Mouse (Mus musculus): ENCODE results near the gene Nxpe3. TPM values are rescaled to one million over a fixed set of nuclear protein-coding genes. Genes with fewer than 3 reads are reported as not detected.

The Nxpe3 gene
- total and polyA plus RNA-seq, 3 experiments = 0.43 to 0.51 (median 0.44) TPM

DNA sequence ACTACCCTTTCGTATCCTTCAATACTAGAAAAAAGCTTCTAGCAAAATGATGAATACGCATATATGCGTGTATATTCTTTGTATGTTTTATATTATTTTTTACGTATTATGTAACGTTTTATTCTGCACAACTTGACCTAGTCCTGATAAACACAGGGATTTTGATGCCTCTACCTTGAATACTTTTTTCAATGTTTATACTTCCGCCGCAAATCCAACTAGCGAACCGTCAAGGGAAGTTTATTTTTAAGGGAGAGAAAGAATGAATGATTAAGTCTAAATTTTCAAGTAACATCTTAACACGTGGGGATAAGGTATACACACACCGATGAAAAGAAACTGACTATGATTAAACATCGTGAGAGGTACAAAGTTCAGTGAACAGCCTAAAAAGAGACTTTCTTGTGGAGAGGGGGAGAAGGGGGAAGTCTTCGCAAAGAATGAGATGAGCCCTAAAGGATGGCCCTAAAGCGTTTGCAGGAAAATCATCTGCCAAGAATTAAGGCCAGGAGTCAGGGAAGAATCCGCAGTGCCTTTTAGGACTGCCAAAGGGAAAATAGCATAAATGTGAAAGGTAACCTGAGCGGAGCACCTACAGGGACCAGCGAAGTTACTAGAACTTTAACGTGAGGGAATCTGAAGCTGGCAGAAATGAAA, 72.2 kb downstream of the Nxpe3 start:
- Histone ChIP-seq H3K79me2 (replicated peaks; ENCODE audit: control insufficient read depth, insufficient read depth, low read length) (no peaks in the 10 kb centered on the region; the same call in 1 of the 2 replicates), H3K4me3 (peak overlapping the region; percentile 77), H3K36me3 (ENCODE audit: control insufficient read depth, insufficient read depth, low read length) (peaks cover 5% of the 10 kb centered on the region), H3K4me1 (ENCODE audit: control insufficient read depth, insufficient read depth, low read length) (peaks cover 1% of the 10 kb centered on the region; the same call in 1 of the 2 replicates), H3K27ac (peak overlapping the region; percentile 95), H3K27me3 (ENCODE audit: control insufficient read depth, insufficient read depth, low read length) (no peaks in the 10 kb centered on the region), H3K9ac (ENCODE audit: low read depth, low read length) (no peak overlapping the region)
- TF ChIP-seq CTCF (IDR thresholded peaks at IDR 0.05) (no peak), EP300 (IDR thresholded peaks at IDR 0.05; ENCODE audit: insufficient read depth, low read depth, low read length) (no peak), POLR2A (IDR thresholded peaks at IDR 0.05; ENCODE audit: insufficient read depth, low read depth, low read length) (no peak)
- 64% methylated on average over 18 of the region's 18 CpGs for WGBS
- DNase-seq = no peak
- intact Hi-C loops (cut with DNase I) = no loop called here

DNA sequence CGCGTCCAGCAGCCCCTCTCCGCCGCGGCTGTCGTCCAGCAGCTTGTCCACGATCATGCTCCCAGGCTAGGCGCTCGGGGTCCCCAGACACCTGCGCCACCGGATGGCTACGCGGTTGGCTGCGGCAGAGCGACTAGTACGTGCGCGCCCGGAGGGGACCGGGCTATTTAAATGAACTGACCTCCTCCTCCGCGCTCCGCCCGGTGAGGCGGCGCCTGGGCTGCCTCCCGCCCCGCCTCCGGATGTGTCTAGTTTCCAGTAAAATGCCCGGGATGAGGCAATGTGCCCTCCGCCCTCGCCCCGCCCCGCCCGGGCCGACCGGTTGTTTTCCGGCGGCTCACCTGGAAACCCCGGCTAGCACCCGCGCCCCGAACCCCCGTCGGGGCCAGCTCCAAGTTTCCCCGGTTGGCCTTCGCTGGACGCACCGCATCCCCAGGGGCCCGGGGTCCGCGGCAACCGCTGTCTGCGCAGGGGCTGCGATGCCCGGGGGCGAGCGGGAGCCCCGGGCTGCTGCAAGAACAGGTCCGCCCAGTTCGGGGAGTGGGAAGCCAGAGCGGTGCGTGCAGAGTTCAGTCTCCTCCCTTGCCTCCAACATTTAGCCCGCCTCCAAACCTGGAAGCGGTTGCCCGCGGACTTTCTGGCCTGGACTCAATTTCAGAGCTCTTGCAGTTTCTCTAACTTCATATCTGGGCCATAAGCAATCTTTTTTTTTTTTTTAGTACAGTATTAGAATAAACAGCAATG, 72.9 kb downstream of the Nxpe3 start:
- intact Hi-C loops (cut with DNase I) = no loop called here
- WGBS = under 1% methylated on average over 67 of the region's 67 CpGs
- Histone ChIP-seq H3K79me2 (replicated peaks; ENCODE audit: control insufficient read depth, insufficient read depth, low read length) (peaks cover 2% of the 10 kb centered on the region; the same call in 1 of the 2 replicates), H3K9ac (ENCODE audit: low read depth, low read length) (peak overlapping the region; percentile 92), H3K27ac (peak overlapping the region; percentile 95), H3K4me1 (ENCODE audit: control insufficient read depth, insufficient read depth, low read length) (peaks cover 1% of the 10 kb centered on the region; the same call in 1 of the 2 replicates), H3K36me3 (ENCODE audit: control insufficient read depth, insufficient read depth, low read length) (peaks cover 5% of the 10 kb centered on the region), H3K27me3 (ENCODE audit: control insufficient read depth, insufficient read depth, low read length) (no peaks in the 10 kb centered on the region), H3K4me3 (peak overlapping the region; percentile 77)
- peak; percentile 25 for TF ChIP-seq CTCF (IDR thresholded peaks at IDR 0.05)
- TF ChIP-seq POLR2A (IDR thresholded peaks at IDR 0.05; ENCODE audit: insufficient read depth, low read depth, low read length) = peak; percentile 96
- TF ChIP-seq EP300 (IDR thresholded peaks at IDR 0.05; ENCODE audit: insufficient read depth, low read depth, low read length) = peak; percentile 50; the same call in 1 of the 2 replicates
- DNase-seq = peak; percentile 96 to 97

- no peak for DNase-seq
- TF ChIP-seq POLR2A (IDR thresholded peaks at IDR 0.05; ENCODE audit: insufficient read depth, low read depth, low read length) = no peak; the same call in 1 of the 2 replicates
- no peak for TF ChIP-seq CTCF (IDR thresholded peaks at IDR 0.05)
- TF ChIP-seq EP300 (IDR thresholded peaks at IDR 0.05; ENCODE audit: insufficient read depth, low read depth, low read length) = 0 out of 2 replicates have a peak, but pooled peaks have one; percentile 16
- intact Hi-C loops (cut with DNase I) = no loop called here
Measured at GRCm38 (mm10) chr16:55821571-55821981, 73.5 kb downstream of the Nxpe3 start.

GRCm38 (mm10) chr16:55820916-55821570, 74.0 kb downstream of the Nxpe3 start:
- TF ChIP-seq CTCF (IDR thresholded peaks at IDR 0.05) (no peak), POLR2A (IDR thresholded peaks at IDR 0.05; ENCODE audit: insufficient read depth, low read depth, low read length) (0 out of 2 replicates have a peak, but pooled peaks have one; percentile 11), EP300 (IDR thresholded peaks at IDR 0.05; ENCODE audit: insufficient read depth, low read depth, low read length) (0 out of 2 replicates have a peak, but pooled peaks have one; percentile 34)
- 17% methylated on average over 20 of the region's 20 CpGs for WGBS
- intact Hi-C loops (cut with DNase I) = loop anchor here (1.0 kb wide), 1 partner anchor 17 kb away; the partner anchor contains the start of gene Nfkbiz
- Histone ChIP-seq H3K9ac (ENCODE audit: low read depth, low read length) (peak overlapping the region; percentile 92), H3K27ac (peak overlapping the region; percentile 95), H3K27me3 (ENCODE audit: control insufficient read depth, insufficient read depth, low read length) (no peaks in the 10 kb centered on the region), H3K79me2 (replicated peaks; ENCODE audit: control insufficient read depth, insufficient read depth, low read length) (peaks cover 2% of the 10 kb centered on the region; the same call in 1 of the 2 replicates), H3K4me3 (peak overlapping the region; percentile 77), H3K36me3 (ENCODE audit: control insufficient read depth, insufficient read depth, low read length) (peaks cover 8% of the 10 kb centered on the region), H3K4me1 (ENCODE audit: control insufficient read depth, insufficient read depth, low read length) (peaks cover 1% of the 10 kb centered on the region; the same call in 1 of the 2 replicates)
- peak in 1 of 2 experiments; percentile 19 for DNase-seq

More at GRCm38 (mm10) chr16:55821571-55821981, 73.5 kb downstream of the Nxpe3 start:
- WGBS = under 1% methylated on average over 34 of the region's 40 CpGs
- H3K36me3 ChIP-seq (ENCODE audit: control insufficient read depth, insufficient read depth, low read length) = peaks cover 8% of the 10 kb centered on the region
- peak overlapping the region; percentile 95 for H3K27ac ChIP-seq
- H3K4me3 ChIP-seq = peak overlapping the region; percentile 77
- peaks cover 1% of the 10 kb centered on the region; the same call in 1 of the 2 replicates for H3K4me1 ChIP-seq (ENCODE audit: control insufficient read depth, insufficient read depth, low read length)
- H3K27me3 ChIP-seq (ENCODE audit: control insufficient read depth, insufficient read depth, low read length) = no peaks in the 10 kb centered on the region
- peaks cover 2% of the 10 kb centered on the region; the same call in 1 of the 2 replicates for H3K79me2 ChIP-seq (replicated peaks; ENCODE audit: control insufficient read depth, insufficient read depth, low read length)
- peak overlapping the region; percentile 92 for H3K9ac ChIP-seq (ENCODE audit: low read depth, low read length)

DNA sequence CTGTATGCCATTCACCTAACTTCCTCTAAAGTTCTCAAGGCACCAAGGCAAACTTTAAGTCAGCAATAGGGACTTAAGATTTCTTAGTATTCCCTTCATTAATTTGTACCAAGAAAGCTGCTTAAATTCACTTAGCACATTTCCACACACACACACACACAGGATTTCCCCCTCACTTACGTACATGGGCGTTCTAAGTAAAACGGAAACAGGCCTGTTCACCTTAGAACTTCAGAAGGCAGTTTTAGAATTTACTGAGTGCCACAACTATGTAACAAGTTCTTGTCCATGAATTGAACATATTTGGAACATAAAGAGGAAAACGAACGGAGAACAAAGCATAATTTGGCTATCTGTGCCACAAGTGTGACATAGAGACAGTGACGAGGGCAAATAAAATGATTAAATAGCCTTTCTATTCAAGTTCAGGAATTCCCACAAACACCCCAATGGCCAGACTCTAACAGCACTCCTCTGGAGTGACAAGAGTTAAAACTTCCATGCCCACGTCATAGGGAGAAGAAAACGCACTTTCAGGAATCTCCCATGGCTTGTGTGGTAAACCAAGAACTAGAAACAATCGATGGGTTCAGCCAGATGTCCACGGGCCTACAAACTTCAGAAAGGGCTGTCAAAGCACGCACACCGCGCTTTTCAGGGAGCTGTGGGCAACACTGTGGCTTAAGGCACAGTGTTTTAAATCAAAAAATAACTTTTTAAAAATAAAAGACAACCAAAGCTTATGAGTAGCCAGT, 74.7 kb downstream of the Nxpe3 start:
- intact Hi-C loops (cut with DNase I) = loop anchor here (1.0 kb wide), 1 partner anchor 18 kb away; the partner anchor contains the start of gene Nfkbiz
- H3K9ac ChIP-seq (ENCODE audit: low read depth, low read length) = peak overlapping the region; percentile 92
- H3K4me1 ChIP-seq (ENCODE audit: control insufficient read depth, insufficient read depth, low read length) = peaks cover 1% of the 10 kb centered on the region; the same call in 1 of the 2 replicates
- no peak for TF ChIP-seq CTCF (IDR thresholded peaks at IDR 0.05)
- no peak for TF ChIP-seq POLR2A (IDR thresholded peaks at IDR 0.05; ENCODE audit: insufficient read depth, low read depth, low read length)
- TF ChIP-seq EP300 (IDR thresholded peaks at IDR 0.05; ENCODE audit: insufficient read depth, low read depth, low read length) = no peak
- H3K27me3 ChIP-seq (ENCODE audit: control insufficient read depth, insufficient read depth, low read length) = no peaks in the 10 kb centered on the region
- peak; percentile 38 to 42 for DNase-seq
- peak overlapping the region; percentile 77 for H3K4me3 ChIP-seq
- peaks cover 11% of the 10 kb centered on the region for H3K36me3 ChIP-seq (ENCODE audit: control insufficient read depth, insufficient read depth, low read length)
- H3K27ac ChIP-seq = peak overlapping the region; percentile 95
- H3K79me2 ChIP-seq (replicated peaks; ENCODE audit: control insufficient read depth, insufficient read depth, low read length) = peaks cover 2% of the 10 kb centered on the region; the same call in 1 of the 2 replicates
- 23% methylated on average over 13 of the region's 13 CpGs for WGBS
